Mouse (Mus musculus) 416B (cell line): ENCODE data around the gene Syt15.
"Not testable (repeated sequence)": the region's sequence is repeated elsewhere in the genome, so short reads cannot be mapped to it uniquely, and the experiment has no call there.

Source experiments
- DNase-seq: peaks from one replicate; pipeline ENCODE4 v3.0.0; 2011; ENCODE audit warnings: low read depth

Syt15 gene

DNA sequence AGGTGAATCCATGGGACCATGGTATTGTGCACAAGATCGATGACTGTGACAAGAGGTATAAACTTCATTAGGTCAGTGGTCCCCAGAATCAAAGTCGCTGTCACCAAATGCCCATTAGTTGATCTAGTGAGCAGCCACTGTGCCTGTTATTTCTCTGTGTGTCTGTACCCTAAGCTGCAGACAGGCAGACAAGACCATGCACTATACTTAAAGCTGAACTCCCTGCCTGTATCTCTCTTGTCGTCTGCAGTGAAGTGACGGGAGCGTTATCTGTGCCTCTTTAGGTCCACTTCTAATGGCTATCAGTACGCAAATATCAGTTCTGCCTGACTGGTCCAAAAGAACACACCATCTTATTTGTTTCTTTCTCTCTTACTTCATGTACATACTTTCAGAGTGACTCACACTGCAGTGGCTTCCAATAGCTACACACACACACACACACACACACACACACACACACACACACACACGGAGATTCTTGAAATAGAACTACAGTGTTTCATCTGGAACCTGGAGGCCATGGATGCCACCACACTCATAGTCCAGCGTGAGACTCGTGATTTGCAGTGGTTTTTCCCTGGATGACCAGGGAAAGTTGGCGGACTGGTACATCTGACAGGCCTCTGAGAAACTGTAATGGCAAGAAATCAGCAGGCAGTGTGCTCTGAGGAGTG lies 9.6 kb downstream of the Syt15 start:
- DNase-seq = no peak

DNA sequence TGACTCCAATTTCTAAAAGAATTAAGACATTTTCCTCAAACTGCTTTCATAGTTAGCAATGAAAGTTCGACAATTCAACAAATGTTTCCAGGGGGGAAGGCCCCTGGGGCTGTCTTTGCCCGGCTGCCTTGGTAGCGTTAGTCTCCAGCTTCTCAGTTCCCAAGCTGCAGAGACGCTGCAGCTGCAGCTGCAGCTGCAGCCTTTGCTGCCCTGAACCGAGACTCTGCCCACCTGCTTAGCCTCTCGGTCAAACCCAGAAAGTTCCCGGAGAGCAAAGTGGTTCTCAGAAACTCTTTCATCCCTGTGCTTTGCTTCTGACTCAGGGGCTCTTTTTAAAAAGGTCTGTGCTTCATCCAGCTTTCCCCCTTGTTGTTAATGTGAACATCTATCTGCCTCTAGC lies 12.9 kb downstream of the Syt15 start:
- no peak for DNase-seq

- DNase-seq = no peak
Observed at GRCm38 (mm10) chr14:34232866-34233680, 13.7 kb downstream of the Syt15 start.

DNA sequence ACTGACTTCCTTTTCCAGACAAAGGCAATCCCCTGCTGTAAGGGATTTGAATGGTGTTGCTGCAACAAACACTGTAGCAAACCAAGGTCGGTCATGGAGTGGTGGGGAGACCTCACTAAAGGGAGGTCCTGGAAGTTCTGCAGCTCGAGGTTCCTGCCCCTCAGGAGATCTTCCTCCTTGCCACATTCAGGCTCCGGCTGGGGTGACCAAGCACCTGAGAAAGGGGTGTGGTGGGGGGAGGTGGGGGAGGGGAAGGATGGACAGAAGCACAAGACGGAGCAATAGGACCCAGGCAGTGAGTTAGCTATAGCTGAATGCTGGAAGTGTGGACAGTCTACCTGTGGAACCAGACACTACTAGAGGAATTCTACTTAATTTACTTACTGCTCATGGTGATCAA lies 14.5 kb downstream of the Syt15 start:
- DNase-seq = no peak

- peak; percentile 77 for DNase-seq
Observed at GRCm38 (mm10) chr14:34234630-34235380, 15.4 kb downstream of the Syt15 start.

DNA sequence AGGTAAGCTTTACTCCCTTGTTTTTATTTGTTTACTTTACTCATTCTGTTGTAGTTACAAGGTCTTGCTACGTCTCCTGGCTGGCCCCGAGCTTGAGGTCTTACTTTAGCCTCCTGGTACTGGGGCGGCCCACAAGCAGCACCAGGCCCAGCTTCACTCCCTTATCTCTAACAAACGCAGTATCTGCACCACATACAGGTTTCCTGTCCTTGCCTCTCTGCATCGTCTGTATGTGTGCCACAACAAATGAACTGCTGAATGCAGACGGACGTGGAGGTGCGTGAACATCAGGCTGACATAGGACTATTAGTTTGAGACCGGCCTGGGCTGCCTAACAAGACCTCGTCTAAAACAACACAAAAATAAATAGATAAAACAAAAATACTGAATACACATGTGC lies 20.9 kb downstream of the Syt15 start:
- DNase-seq = peak; percentile 55

GRCm38 (mm10) chr14:34240676-34241075 lies 21.3 kb downstream of the Syt15 start:
- DNase-seq = no peak

DNA sequence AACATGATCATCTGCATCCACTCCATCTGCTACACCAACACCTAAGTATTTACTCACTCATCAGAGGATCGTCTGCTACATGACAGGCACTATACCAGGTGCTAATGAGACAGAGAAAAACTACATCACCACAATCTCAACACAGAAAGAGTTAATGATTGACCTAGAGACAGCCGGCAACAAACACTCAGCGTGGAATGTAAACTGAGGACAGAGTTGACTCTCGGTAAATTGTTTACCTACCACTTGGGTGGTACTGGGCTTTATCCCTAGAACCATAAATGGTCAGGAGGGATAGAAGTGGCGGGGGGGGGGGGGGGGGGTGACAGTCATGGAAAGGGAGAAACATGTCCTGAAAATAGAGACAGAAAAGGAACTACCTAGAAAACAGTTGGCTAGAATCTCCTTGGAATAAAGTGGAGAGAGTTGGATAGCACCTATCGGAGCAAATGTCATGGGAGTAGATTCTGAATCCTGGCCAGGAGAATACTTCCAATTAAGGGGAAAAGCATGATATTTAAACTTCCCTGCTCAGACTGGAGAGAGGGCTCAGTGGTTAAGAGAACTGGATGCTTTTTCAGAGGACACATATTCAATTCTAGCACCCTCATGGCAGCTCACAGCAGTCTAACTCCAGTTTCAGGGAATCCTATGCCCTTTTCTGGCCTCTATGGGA lies 33.2 kb downstream of the Syt15 start:
- no peak for DNase-seq

- no peak for DNase-seq
Observed at GRCm38 (mm10) chr14:34253261-34253660, 33.9 kb downstream of the Syt15 start.

- DNase-seq = not testable (repeated sequence)
Observed at GRCm38 (mm10) chr14:34258525-34258924, 39.1 kb downstream of the Syt15 start.

DNA sequence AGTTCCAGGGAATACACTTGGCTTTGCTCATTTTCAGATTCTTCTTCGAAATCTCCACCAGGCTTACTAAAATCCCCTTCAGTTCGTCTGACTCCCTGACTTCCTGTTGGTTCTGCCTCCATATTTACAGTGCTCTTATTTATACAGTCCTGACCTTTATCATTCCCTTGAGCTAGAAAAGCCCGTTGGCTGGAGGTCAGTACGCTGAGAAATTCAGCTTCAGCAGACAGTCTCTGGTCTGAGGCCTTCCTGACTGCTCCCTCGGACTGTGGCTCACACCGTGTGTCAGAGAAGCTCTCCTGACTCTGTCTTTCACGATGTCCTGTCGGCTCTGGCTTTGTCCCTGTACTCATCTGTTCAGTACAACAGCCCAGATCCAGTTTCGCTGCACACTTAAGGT lies 48.7 kb downstream of the Syt15 start:
- no peak for DNase-seq

- peak; percentile 72 for DNase-seq
Observed at GRCm38 (mm10) chr14:34273280-34273679, 53.9 kb downstream of the Syt15 start.

DNA sequence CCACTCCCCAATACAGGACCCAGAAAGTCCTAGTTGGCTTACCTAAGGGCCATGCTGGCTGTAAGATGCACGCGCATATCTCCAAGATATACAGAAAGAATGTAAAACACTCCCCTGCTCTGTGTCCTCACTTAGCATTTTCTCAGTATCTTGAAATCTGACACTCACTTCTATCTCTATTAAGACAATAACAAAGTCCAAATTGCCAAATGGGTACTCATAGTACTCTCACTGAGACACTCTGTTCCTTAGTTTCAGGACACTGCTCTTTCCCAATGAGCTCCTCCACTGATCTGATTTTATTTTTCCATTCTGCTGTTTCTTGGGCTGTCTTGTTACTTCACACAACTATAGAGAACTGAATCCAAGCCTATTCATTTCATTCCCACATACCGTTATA lies 54.7 kb downstream of the Syt15 start:
- no peak for DNase-seq

- no peak for DNase-seq
Observed at GRCm38 (mm10) chr14:34275225-34275624, 55.8 kb downstream of the Syt15 start.

DNA sequence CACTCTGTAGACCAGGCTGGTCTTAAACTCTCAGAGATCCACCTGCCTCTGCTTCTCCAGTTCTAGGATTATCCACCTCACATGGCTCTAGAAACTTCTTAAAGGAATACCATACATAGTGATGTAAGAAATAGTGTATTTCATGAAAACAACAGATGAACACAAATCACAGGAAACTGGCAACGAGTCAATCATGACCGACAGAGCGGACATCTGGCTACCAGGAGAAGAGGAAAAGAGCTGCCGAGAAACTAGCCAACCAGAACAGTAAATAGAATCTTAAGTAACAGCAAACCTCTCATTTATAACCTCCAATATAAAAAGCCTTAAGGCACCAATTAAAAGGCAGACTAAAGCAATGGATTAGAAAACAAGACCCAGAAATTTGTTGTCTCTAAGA lies 60.3 kb downstream of the Syt15 start:
- DNase-seq = no peak
